Mouse (Mus musculus) hindbrain, embryonic 13.5 days (tissue): ENCODE measurements around the gene Nxf1. TPM values are rescaled to one million over a fixed set of nuclear protein-coding genes. Genes with fewer than 3 reads are reported as not detected.

Source experiments
- ATAC-seq: fragments of 200-750 bp; cut with Nextera tagmentation; 2 replicates; pipeline ENCODE4 v1.8.0; 2017; ENCODE audit warnings: moderate TSS enrichment; ENCODE audit not compliant: low FRiP score
- H3K27ac ChIP-seq: fragments of 300-500 bp; sonication (generic); 2 replicates; pipeline ENCODE4 v1.5.1; 2015; ENCODE audit warnings: inconsistent platforms, mild to moderate bottlenecking, moderate library complexity
- H3K27me3 ChIP-seq: fragments of 300-500 bp; sonication (generic); 2 replicates; pipeline ENCODE4 v1.6.1; 2015; ENCODE audit warnings: mild to moderate bottlenecking, inconsistent platforms
- H3K36me3 ChIP-seq: fragments of 300-500 bp; sonication (generic); 2 replicates; pipeline ENCODE4 v1.6.1; 2015; ENCODE audit warnings: mild to moderate bottlenecking, inconsistent platforms
- H3K4me1 ChIP-seq: fragments of 300-500 bp; sonication (generic); replicated peaks from 2 replicates; pipeline ENCODE4 v1.6.1; 2015; ENCODE audit warnings: inconsistent platforms
- H3K4me2 ChIP-seq: fragments of 300-500 bp; sonication (generic); 2 replicates; pipeline ENCODE4 v1.6.1; 2015; ENCODE audit warnings: inconsistent platforms, mild to moderate bottlenecking, moderate library complexity
- H3K4me3 ChIP-seq: fragments of 300-500 bp; sonication (generic); 2 replicates; pipeline ENCODE4 v1.5.1; 2015; ENCODE audit warnings: mild to moderate bottlenecking, inconsistent platforms
- H3K9ac ChIP-seq: fragments of 300-500 bp; sonication (generic); 2 replicates; pipeline ENCODE4 v1.6.1; 2015; ENCODE audit warnings: mild to moderate bottlenecking, inconsistent platforms
- H3K9me3 ChIP-seq: fragments of 300-500 bp; sonication (generic); 2 replicates; pipeline ENCODE4 v1.6.1; 2016; ENCODE audit warnings: inconsistent platforms
- WGBS: fragments of 180-500 bp; shearing (Covaris S2); methylation state at CpG from one replicate; pipeline ENCODE4 v1.1.7; 2015; 5-methylcytosine and 5-hydroxymethylcytosine counted together
- polyA plus RNA-seq: library from polyadenylated mRNA; unstranded; fragments of >200 nt; fragmentation: Nextera tagmentation; extraction: Ambion mirVana; gene quantifications from 2 replicates; pipeline ENCODE4 v1.2.1, GENCODE M21; 2015

The Nxf1 gene
- polyA plus RNA-seq, 1 experiment from 2014 or later = 170 TPM

DNA sequence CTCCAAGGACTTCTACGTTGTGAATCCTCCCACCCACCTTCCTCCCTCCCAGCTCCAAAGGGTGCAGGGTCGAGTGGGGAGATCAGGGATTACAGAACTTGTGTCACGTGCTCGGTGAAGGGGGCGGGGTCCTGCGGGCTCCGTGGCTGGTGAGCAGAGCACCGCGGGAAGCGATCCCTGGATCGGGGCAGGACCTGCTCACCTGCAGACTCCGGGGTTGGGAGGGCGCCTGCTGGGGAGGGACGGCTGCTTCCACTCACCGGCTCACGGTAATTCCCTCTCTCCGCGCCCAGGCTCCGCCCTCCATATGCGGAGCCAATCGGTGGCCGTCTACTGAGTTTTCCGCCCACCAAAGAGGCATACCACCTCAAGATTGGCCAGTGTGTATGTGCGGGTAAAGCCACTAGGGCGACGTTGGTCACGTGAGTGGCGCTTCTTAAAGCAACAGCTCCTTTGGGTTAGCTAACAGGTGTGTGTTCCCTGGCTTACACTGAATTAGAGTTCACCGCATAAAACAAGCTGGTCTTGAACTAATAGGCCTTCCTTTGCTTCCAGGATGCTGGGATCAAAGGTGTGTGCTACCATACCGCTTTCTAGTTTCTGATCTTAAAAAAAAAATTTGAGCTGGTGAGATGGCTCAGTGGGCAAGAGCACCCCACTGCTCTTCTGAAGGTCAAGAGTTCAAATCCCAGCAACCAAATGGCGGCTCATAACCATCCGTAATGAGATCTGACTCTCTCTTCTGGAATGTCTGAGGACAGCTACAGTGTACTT is 29.3 kb downstream of the Nxf1 start, which contains the start of gene Taf6l:
Gene Taf6l (minus strand): TSS at position 410 of the 774 bp plus-strand sequence.
- H3K4me3 ChIP-seq = peak within 1 kb of the TSS; percentile 69
- H3K9me3 ChIP-seq = no peaks in the 10 kb centered on the region
- H3K27me3 ChIP-seq = no peaks in the 10 kb centered on the region
- peak within 1 kb of the TSS; percentile 77 for H3K9ac ChIP-seq
- peak within 1 kb of the TSS; percentile 78 for H3K4me2 ChIP-seq
- H3K36me3 ChIP-seq = peaks cover 32% of the 10 kb centered on the region
- peak; percentile 99 for ATAC-seq
- WGBS = under 1% methylated on average over 32 of the region's 32 CpGs
- H3K4me1 ChIP-seq = peaks cover 18% of the 10 kb centered on the region
- H3K27ac ChIP-seq = peak within 1 kb of the TSS; percentile 82

DNA sequence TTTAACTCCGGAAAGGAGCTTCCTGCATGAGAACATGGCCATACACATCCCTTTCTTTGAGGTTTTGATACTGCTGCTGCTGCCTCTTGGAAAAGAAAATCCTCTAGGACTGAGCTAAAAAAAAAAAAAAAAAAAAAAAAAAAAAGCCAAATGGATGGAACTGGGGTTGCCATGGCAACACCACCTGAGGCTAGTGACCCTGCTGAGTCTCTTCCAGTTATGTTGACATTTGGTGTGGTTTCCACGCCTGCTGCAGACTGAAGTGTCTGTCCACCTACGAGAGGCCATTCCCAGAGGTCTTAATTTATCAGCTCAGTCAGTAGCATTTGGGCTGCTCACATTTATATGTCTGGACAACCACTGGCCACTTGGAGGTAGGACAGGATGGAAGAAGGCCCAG is 31.6 kb downstream of the Nxf1 start:
- WGBS = 19% methylated on average over 3 of the region's 3 CpGs
- H3K4me1 ChIP-seq = peaks cover 18% of the 10 kb centered on the region
- no peak overlapping the region for H3K4me3 ChIP-seq
- H3K9ac ChIP-seq = peak overlapping the region; percentile 53
- H3K27ac ChIP-seq = peak overlapping the region; percentile 58; the same call in 1 of the 2 replicates
- H3K27me3 ChIP-seq = no peaks in the 10 kb centered on the region
- no peaks in the 10 kb centered on the region for H3K9me3 ChIP-seq
- no peak overlapping the region for H3K4me2 ChIP-seq
- ATAC-seq = no peak
- H3K36me3 ChIP-seq = peaks cover 24% of the 10 kb centered on the region

DNA sequence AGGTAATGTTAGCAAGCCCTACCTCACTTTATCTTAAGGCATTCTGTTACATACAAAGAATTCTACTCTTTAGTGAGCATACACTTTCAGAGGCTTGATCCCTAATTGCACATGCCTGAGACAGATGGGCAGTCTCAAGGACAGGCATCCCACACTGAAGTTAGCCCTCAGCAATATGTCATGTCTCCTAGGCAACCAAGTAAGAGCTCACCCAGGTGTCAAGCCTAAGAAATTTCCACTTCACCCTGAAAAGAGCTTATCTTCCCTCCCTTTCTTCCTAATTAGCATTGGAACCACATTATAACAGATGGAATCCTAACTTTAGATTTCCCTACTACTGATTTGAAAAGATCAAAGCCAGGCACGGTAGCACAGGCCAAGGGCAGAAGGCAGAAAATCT is 32.3 kb downstream of the Nxf1 start:
- Histone ChIP-seq H3K36me3 (peaks cover 27% of the 10 kb centered on the region), H3K27me3 (no peaks in the 10 kb centered on the region), H3K4me3 (no peak overlapping the region), H3K4me2 (no peak overlapping the region), H3K9me3 (no peaks in the 10 kb centered on the region), H3K27ac (peak overlapping the region; percentile 58; the same call in 1 of the 2 replicates), H3K4me1 (peaks cover 18% of the 10 kb centered on the region), H3K9ac (peak overlapping the region; percentile 53)
- 38% methylated on average over 1 of the region's 1 CpGs for WGBS
- no peak for ATAC-seq

DNA sequence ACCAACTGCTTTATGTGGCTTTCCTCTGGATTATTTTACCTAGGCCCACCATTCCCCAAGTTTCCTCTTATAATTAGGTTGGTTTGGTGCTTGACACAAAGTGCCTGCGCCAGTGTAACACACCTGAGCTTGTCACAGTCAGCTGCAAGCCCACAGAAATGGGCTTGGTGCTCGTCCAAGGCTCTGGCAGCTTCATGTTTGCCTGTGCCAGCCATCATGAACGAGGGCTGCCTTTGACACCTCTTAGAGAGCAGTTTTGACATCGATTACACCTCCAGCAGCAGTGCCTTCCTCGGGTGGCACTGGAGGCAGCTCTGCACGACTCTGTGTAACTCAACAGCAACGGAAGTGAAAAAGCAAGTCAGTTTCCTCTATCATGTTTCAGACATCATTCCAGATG is 33.3 kb downstream of the Nxf1 start:
- 91% methylated on average over 7 of the region's 7 CpGs for WGBS
- H3K36me3 ChIP-seq = peaks cover 37% of the 10 kb centered on the region

DNA sequence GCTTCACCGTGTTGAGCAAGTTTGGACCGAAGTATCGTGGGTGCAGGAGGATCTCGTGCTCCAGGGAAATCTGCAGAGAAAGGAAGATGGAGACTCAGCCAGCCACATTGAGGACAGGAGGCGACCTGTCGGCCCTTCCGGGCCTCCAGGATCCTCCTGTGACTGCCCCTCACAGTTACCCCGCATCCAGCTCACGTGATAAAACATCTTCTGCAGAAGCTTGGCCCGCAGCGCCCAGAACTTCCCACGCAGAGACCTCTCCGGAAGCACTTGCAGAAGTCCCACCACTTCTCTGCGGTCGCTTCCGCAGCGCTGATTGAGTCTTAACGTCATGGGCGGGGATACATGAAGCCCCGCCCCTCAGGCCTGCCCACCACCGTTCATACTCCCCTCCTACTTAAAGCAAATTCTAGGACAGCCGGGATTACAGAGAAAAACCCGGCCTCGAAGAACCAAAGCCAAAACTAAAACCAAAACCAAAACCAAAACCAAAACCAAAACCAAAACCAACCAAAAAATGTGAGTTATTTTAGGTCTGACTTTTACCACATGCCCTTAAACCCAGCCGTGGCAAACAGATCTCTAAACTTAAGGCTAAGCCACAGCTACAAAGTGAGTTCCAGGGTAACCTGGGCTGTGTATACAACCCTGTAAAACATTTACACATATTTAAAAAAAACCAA is 41.5 kb downstream of the Nxf1 start, which contains the start of gene Polr2g:
Gene Polr2g (minus strand): TSS at position 314 of the 683 bp plus-strand sequence.
- 2% methylated on average over 25 of the region's 25 CpGs for WGBS
- H3K4me3 ChIP-seq = peak within 1 kb of the TSS; percentile 80

More for the DNA sequence above, 33.3 kb downstream of the Nxf1 start:
- Histone ChIP-seq H3K9ac (no peak overlapping the region), H3K4me1 (peaks cover 16% of the 10 kb centered on the region), H3K27me3 (no peaks in the 10 kb centered on the region), H3K4me3 (no peak overlapping the region), H3K27ac (no peak overlapping the region), H3K9me3 (no peaks in the 10 kb centered on the region), H3K4me2 (no peak overlapping the region)
- ATAC-seq = no peak

DNA sequence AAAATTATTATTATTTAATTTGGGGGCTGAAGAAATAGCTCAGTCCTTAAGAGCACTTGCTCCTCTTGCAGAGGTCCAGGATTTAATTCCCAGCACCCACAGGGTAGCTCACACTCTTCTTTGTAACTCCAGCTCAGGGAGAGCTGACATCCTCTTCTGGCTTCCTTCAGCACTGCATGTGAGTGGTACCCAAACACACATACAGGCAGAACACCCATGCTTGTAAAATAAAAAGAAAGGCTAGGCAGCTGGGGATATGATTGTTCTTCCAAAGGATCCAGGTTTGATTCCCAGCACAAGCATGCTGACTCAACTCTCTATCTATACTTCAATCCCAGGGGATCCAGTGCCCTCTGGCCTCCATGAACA is 42.1 kb downstream of the Nxf1 start:
- Histone ChIP-seq H3K9me3 (no peaks in the 10 kb centered on the region), H3K36me3 (peaks cover 22% of the 10 kb centered on the region), H3K9ac (peak overlapping the region; percentile 16; the same call in 1 of the 2 replicates), H3K27ac (no peak overlapping the region), H3K4me2 (peak overlapping the region; percentile 97), H3K27me3 (no peaks in the 10 kb centered on the region), H3K4me1 (peaks cover 30% of the 10 kb centered on the region), H3K4me3 (no peak overlapping the region)
- ATAC-seq = no peak

More for the DNA sequence above, 41.5 kb downstream of the Nxf1 start, which contains the start of gene Polr2g:
- Histone ChIP-seq H3K4me2 (peak within 1 kb of the TSS; percentile 97), H3K4me1 (peaks cover 25% of the 10 kb centered on the region), H3K9ac (peak within 1 kb of the TSS; percentile 86), H3K27ac (peak within 1 kb of the TSS; percentile 71), H3K9me3 (no peaks in the 10 kb centered on the region), H3K27me3 (no peaks in the 10 kb centered on the region), H3K36me3 (peaks cover 27% of the 10 kb centered on the region)
- ATAC-seq = peak; percentile 70

DNA sequence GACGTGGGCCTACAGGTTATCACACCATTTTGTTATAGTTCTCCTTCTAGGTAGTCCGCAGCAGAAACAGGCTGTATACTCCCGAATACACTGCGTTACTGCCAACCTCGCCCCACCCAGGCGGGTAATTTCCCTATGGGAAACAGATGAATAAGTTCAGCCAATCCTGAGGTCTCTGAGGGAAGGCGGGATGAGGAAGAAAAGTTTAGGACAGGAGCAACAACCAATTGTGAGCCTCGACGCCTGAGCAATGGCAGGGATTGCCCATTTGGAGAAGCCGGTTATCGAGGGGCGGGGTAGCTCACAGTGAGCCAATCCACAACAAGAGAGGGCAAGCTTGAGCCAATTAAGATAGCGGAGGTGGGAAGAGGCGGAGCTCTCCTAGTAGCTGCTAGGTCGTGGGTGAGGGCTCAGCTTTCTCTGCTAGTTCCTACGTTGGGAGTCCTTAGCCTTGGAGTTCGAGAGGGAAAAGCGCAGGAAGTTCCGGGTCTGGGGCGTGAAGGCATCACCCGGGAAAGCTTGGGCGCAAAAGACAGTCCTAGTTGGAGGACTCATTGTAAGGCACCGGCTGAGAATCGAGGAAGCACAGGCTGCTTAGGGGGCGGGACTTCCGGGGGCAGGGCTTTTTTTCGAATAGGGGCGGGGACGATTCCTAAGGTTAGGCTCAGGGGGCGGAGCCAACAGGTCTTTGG is 45.4 kb downstream of the Nxf1 start, which contains the start of gene Zbtb3:
Gene Zbtb3 (plus strand): TSS at position 426 of the 692 bp plus-strand sequence.
- under 1% methylated on average over 30 of the region's 30 CpGs for WGBS
- Histone ChIP-seq H3K4me3 (peak within 1 kb of the TSS; percentile 60), H3K36me3 (peaks cover 28% of the 10 kb centered on the region), H3K9ac (peak within 1 kb of the TSS; percentile 69), H3K4me1 (peaks cover 37% of the 10 kb centered on the region), H3K27me3 (no peaks in the 10 kb centered on the region), H3K9me3 (no peaks in the 10 kb centered on the region), H3K27ac (peak within 1 kb of the TSS; percentile 90), H3K4me2 (peak within 1 kb of the TSS; percentile 73)
- peak; percentile 98 for ATAC-seq

DNA sequence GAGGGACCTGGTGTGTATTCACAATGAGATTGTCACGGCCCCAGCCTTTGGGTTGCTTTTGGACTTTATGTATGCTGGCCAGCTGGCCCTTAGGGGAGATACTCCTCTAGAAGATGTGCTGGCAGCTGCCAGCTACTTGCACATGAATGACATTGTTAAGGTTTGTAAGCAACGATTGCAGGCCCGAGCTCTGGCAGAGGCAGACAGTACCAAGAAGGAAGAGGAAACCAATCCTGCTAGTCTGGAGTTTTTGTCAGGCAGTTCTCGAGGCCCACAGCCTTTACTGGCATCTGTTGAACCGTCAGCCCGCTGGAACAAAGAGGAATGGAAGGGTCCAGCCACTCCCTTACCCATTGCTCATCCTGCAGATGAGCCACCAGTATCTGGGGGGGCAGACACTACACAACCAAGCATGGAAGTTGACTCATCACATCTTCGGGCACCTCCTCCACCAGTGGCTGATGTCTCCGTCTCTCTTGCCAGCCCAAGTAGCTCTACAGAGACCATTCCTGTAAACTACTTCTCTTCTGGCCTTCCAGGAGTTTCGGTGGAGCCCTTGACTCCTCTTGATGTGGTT is 46.4 kb downstream of the Nxf1 start:
- Histone ChIP-seq H3K36me3 (peaks cover 38% of the 10 kb centered on the region), H3K27ac (peak overlapping the region; percentile 90), H3K9ac (peak overlapping the region; percentile 46; the same call in 1 of the 2 replicates), H3K9me3 (no peaks in the 10 kb centered on the region), H3K27me3 (no peaks in the 10 kb centered on the region), H3K4me2 (peak overlapping the region; percentile 73), H3K4me1 (peaks cover 30% of the 10 kb centered on the region), H3K4me3 (peak overlapping the region; percentile 60)
- WGBS = 91% methylated on average over 9 of the region's 9 CpGs
- ATAC-seq = no peak

DNA sequence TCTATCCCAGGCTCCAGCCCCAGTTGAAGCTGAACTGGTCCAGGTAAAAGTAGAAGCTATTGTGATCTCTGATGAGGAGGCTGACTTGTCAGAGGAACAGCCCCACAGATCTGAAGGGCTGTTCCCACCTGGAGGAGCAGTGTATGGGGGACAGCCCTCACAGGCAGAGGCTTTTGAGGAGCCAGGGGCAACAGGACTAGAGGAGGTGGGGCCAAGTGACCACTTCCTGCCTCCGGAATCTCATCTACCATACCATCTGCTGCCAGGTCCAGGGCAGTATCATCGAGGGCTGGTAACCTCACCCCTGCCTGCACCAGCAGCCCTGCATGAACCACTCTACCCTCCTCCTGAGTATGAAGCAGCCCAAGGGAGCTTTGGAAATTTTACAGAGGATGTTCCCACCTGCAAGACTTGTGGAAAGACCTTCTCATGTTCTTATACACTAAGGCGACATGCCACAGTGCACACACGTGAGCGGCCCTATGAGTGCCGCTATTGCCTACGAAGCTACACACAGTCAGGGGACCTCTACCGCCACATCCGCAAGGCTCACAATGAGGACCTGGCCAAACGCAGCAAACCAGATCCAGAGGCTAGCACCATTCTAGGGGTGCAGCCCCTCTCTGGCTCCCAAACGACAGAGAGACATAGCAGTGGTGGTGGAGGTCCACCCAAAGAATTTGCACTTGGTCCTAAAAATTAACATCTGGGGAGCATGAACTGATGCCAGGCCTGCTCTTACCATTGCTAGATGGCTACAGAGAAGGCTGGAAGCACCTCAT is 47.2 kb downstream of the Nxf1 start:
- 92% methylated on average over 11 of the region's 11 CpGs for WGBS
- ATAC-seq = no peak
- Histone ChIP-seq H3K4me3 (no peak overlapping the region), H3K27me3 (no peaks in the 10 kb centered on the region), H3K36me3 (peaks cover 43% of the 10 kb centered on the region), H3K9ac (no peak overlapping the region), H3K4me1 (peaks cover 27% of the 10 kb centered on the region), H3K9me3 (no peaks in the 10 kb centered on the region), H3K4me2 (no peak overlapping the region), H3K27ac (no peak overlapping the region)

DNA sequence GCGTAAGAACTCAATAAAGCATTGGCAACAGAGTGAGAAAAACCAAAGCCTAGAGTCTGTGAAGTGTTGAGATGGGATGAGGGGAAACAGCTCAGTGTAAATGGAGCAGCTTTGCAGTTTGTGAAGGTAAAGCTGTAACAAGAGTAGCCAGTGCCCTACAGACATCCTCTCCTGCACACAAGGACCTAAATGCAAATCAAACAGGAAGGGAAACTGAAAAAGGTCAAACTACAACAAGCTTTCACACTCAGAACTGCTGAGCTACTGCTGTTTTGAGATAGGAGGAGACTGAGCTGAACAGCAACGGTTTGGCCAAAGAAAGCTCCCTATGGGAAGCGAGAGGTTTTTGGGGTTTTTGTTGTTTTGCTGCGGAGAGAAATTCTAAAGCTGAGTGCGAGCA is 49.9 kb downstream of the Nxf1 start:
- Histone ChIP-seq H3K9me3 (no peaks in the 10 kb centered on the region), H3K4me2 (no peak overlapping the region), H3K36me3 (peaks cover 64% of the 10 kb centered on the region), H3K4me1 (peaks cover 24% of the 10 kb centered on the region), H3K27me3 (no peaks in the 10 kb centered on the region), H3K9ac (no peak overlapping the region), H3K27ac (no peak overlapping the region), H3K4me3 (no peak overlapping the region)
- 95% methylated on average over 5 of the region's 5 CpGs for WGBS
- ATAC-seq = no peak

DNA sequence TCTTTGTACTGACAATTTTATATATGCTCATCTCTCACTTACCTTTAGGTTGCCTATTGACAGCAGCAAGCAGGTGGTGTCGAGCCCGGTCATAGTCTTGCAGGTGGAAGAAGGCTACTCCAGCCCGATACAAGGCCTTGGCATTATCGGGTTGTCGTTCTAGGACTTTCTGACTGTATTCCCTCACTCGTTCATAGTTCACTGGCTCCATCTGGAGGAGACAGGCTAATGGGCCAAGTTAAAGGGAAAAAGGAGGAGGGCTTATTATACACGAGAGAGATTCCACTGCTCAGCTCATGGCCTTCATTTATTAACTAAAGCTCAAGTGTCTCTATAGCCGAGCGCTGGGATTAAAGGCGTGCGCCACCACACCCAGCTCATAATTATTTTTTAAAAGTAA is 58.9 kb downstream of the Nxf1 start:
- no peak overlapping the region for H3K4me3 ChIP-seq
- H3K36me3 ChIP-seq = peaks cover 40% of the 10 kb centered on the region
- H3K9ac ChIP-seq = peak overlapping the region; percentile 53; the same call in 1 of the 2 replicates
- peaks cover 35% of the 10 kb centered on the region for H3K4me1 ChIP-seq
- H3K27me3 ChIP-seq = no peaks in the 10 kb centered on the region
- peak overlapping the region; percentile 19; the same call in 1 of the 2 replicates for H3K4me2 ChIP-seq
- H3K27ac ChIP-seq = no peak overlapping the region
- no peaks in the 10 kb centered on the region for H3K9me3 ChIP-seq
- no peak for ATAC-seq
- 74% methylated on average over 11 of the region's 11 CpGs for WGBS
